Mouse (Mus musculus) adrenal gland, postnatal 4 days (tissue): ENCODE measurements around the gene Eno1. TPM values are rescaled to one million over a fixed set of nuclear protein-coding genes. Genes with fewer than 3 reads are reported as not detected.
A peak's percentile ranks its signal among the peaks of the same experiment; 100 is the strongest.
"Not testable (repeated sequence)": the region's sequence is repeated elsewhere in the genome, so short reads cannot be mapped to it uniquely, and the experiment has no call there.

Source experiments
- DNase-seq, 2 experiments: peaks; one replicate each; pipeline ENCODE4 v3.0.0; 2021 to 2022; ENCODE audit warnings: low spot score in 2 of 2, mixed read lengths in 2 of 2
- total RNA-seq, 2 experiments: library from RNA; stranded (reverse); gene quantifications; 2 replicates each; pipeline ENCODE4 v1.2.3; 2021

Gene Eno1
- total RNA-seq, 2 experiments from 2014 or later, result 259 to 261 TPM

- no peak for DNase-seq
Measured at GRCm38 (mm10) chr4:150248917-150249316, 12.4 kb downstream of the Eno1 start.

DNA sequence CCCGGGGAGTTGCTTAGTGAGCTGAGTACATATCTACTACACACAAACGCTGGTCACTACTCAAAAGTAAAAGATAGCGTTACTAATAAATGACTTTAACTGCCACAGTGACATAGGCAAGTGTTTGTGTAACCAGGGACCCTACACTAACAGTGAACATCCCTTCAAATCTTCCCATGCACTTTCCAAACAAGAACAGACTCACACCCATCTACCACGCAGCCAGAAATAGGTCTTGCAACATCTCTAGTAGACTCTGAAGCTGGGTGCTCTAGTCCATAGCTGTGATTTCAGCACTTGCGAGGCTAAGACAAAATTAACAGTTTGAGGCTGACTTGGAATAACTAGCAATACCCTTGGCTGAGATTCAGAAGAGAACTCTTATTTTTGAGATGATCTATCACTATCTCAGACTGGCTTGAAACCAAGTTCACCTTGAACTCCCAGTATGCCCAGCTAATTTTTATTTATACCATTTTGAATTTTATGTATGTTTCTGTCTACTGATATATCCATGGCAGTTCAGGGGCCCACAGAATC lies 13.3 kb downstream of the Eno1 start:
- no peak for DNase-seq

- DNase-seq, result no peak
Measured at GRCm38 (mm10) chr4:150250549-150251422, 14.3 kb downstream of the Eno1 start.

- no peak for DNase-seq
Measured at GRCm38 (mm10) chr4:150254416-150254815, 17.9 kb downstream of the Eno1 start.

GRCm38 (mm10) chr4:150255181-150255580 lies 18.7 kb downstream of the Eno1 start:
- DNase-seq, result no peak

GRCm38 (mm10) chr4:150257252-150258204 lies 21.0 kb downstream of the Eno1 start:
- peak; percentile 46 to 69 for DNase-seq

GRCm38 (mm10) chr4:150258388-150258787 lies 21.9 kb downstream of the Eno1 start:
- no peak for DNase-seq

DNA sequence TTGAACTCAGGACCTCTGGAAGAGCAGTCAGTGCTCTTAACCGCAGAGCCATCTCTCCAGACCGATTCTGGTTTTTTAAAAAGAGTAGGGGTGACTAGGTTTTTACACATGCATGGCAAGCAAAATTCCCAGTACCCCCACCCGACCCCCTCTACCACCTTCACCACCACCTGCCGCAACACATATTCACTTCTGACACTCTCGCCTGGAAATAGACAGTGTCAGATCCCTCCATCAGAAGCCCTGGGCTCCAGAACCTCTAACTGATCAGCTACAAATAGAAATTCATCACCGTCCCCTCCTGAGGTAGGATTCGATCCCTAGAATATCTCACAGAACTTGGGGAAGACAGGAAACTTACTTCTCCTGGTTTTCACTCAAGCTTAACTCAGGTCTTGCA lies 23.1 kb downstream of the Eno1 start:
- no peak for DNase-seq

DNA sequence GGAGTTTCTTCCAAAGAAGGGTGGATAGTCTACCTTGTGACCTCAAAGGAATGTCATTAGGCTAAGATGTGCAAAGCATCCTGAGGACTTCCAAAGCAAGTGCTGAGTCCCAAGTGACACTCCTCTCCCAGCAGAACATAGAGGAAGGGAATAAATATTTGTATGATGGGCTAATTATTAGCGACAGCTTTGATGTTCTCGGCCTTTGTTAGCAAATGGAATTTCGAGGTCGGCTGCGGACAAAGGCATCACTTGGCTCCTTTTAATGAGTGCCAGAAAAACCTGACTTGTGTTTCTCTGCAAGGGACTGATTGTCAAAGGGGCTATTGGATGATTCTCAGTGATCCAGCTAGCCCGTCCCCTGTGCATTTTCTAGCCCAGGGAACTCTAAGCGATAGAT lies 23.6 kb downstream of the Eno1 start:
- DNase-seq, result no peak

- no peak for DNase-seq
Measured at GRCm38 (mm10) chr4:150260745-150261144, 24.2 kb downstream of the Eno1 start.

DNA sequence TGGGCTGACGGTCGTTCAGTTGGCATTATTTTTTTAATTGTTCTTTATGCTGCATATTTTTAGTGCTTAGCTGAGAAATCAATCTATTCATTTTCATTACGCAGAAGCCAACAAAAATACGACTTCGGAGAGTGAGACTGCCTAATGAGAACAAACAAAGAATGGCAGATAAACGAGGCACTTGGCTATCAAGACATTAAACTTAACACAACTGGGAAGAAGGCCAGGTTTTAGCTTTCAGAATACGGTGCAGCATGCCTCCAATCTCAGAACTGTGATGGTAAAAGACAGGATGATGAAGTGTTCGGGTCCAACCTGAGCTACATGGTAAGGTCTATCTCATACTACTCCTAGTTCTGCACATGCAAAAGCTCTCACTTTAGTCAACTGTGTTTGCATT lies 25.8 kb downstream of the Eno1 start:
- DNase-seq, result no peak

DNA sequence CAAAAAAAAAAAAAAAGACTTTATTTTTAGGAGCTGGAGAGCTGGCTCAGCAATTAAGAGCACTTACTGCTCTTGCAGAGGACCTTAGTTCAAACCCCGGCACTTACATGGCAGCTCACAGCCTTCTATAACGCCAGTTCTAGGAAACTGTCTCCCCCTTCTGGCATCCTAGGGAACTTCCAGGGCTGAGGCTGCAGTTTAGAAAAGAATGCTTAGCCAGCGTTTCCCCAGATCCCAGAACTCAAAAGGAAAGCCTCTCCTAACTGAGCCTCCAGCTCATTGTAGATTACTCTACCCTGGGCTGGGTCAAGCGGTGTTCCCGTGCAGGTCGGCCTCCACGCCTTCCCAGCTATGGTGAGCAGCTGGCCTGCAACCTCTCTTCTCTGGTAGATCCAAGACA lies 28.4 kb downstream of the Eno1 start:
- no peak for DNase-seq

- no peak for DNase-seq
Measured at GRCm38 (mm10) chr4:150265471-150265870, 28.9 kb downstream of the Eno1 start.

DNA sequence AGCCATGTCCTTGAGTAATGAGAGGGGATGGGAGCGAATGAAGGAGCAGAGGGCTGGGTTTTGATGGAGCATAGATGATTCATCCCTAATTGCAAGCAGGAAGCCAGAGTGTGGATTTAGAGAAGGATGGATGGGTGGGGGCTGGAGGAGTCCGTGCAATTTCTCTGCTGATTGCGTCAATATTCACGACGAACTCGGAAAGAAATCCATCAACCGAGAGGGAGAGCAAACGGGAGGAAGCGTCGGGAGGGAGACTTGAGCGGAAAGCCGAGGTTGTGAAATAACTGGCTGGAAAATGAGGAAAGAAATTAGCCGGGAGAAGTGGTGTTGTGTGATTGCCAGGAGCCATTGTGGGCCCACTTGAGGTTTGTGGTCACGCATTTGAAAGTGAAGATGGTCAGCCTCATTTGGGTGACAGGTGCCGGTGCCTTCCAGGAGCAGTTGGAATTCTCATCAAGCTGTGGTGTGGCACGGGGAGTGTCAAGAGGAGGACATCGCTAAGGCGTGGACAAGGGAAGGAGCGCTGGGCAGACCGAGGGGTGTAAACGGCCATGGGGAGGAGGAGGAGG lies 30.2 kb downstream of the Eno1 start:
- no peak for DNase-seq

GRCm38 (mm10) chr4:150268674-150269653 lies 32.4 kb downstream of the Eno1 start:
- DNase-seq, result no peak

DNA sequence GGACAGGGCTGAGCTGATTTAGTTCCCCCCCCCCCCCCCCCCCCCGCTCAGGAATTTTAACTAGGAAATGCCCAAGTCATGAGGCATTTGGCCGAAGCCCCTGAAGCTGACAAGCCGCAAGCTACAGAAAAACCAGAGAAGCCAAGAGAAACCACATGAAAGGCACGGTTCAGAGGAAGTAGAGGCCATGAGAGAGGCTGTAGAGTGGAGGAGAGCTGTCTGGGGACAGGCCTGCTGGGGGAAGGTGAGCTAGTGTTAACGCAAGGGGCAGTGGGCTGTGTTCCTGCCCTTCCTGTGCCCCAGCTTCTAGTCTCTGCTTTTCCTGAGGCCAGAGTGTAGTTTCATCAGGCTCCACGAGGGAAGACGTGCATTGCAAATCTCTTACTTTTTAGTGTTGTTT lies 33.2 kb downstream of the Eno1 start:
- no peak for DNase-seq

DNA sequence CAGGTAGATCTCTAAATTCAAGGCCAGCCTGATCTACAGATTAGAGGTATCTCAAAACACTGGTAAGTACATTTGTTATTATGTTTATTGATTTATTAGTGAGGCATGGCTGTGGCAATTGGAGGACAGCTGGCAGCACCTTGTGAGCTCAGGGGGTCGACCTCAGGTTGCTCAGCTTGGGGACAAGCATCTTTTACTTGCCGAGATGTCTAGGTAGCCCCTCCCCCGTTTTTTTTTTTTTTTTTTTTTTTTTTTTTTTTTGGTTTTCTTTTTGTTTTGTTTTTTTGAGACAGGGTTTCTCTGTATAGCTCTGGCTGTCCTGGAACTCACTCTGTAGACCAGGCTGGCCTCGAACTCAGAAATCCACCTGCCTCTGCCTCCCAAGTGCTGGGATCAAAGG lies 34.2 kb downstream of the Eno1 start:
- not testable (repeated sequence) for DNase-seq

- no peak for DNase-seq
Measured at GRCm38 (mm10) chr4:150272725-150273124, 36.2 kb downstream of the Eno1 start.

DNA sequence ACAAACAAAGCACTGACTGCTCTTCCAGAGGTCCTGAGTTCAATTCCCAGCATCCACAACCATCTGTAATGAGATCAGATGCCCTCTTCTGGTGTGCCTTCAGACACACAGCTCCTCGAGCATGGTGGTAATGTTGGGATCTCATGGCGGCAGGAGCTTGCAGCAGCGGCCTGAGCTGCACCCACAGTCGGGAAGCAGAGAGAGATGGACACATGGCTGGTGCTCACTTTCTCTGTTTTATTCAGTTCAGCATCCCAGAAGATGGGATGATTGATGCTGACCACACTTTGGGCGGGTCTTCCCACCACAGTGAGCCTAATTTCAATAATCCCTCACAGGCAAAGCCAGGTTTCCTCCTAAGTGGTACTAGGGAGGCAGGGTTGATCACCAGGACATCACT lies 39.0 kb downstream of the Eno1 start:
- no peak for DNase-seq

- DNase-seq, result not testable (repeated sequence)
Measured at GRCm38 (mm10) chr4:150279336-150279735, 42.8 kb downstream of the Eno1 start.
